Mouse (Mus musculus) CH12.LX (cell line): ENCODE results near the gene Dnal1. TPM values are rescaled to one million over a fixed set of nuclear protein-coding genes. Genes with fewer than 3 reads are reported as not detected.
A peak's percentile ranks its signal among the peaks of the same experiment; 100 is the strongest.
"Not testable (repeated sequence)": the region's sequence is repeated elsewhere in the genome, so short reads cannot be mapped to it uniquely, and the experiment has no call there.

Source experiments
- DNase-seq: peaks from one replicate; pipeline ENCODE4 v3.0.0-alpha.2; 2013; ENCODE audit errors: extremely low read depth
- H3K27ac ChIP-seq: 2 replicates; pipeline ENCODE4 v1.5.1; 2012; ENCODE audit warnings: low read depth, mild to moderate bottlenecking, control low read depth, moderate library complexity; ENCODE audit not compliant: insufficient read depth
- H3K27me3 ChIP-seq: replicated peaks from 2 replicates; pipeline ENCODE3; 2012; ENCODE audit warnings: inconsistent platforms
- H3K36me3 ChIP-seq, 2 experiments: replicated peaks in 1 of 2; 2 replicates each; pipeline versions ENCODE3 to v1.6.1; 2012; ENCODE audit warnings: inconsistent platforms in 1 of 2, low read length in 1 of 2, mild to moderate bottlenecking in 1 of 2, mixed read lengths in 1 of 2, moderate library complexity in 1 of 2; ENCODE audit not compliant: control insufficient read depth in 1 of 2, insufficient read depth in 1 of 2
- H3K4me1 ChIP-seq, 2 experiments: 2 replicates each; pipeline ENCODE4 v1.6.1; 2012; ENCODE audit warnings: inconsistent platforms in 1 of 2, moderate library complexity in 1 of 2; ENCODE audit not compliant: insufficient read depth in 2 of 2, control insufficient read depth in 1 of 2
- H3K4me2 ChIP-seq: 2 replicates; pipeline ENCODE4 v1.6.1; 2012; ENCODE audit warnings: low read depth, mild to moderate bottlenecking, control low read depth; ENCODE audit not compliant: poor library complexity, insufficient read depth, severe bottlenecking
- H3K4me3 ChIP-seq, 3 experiments: fragments of 150-350 bp in 1 of 3; sonication (generic) in 1 of 3; replicated peaks in 1 of 3; 2 replicates each; pipeline versions ENCODE3 to v1.5.1; 2011 to 2012; ENCODE audit warnings: low read depth in 2 of 3, low read length in 2 of 3, mild to moderate bottlenecking in 2 of 3, moderate library complexity in 2 of 3, control low read depth in 1 of 3, improper control_type of control experiment in 1 of 3, inconsistent platforms in 1 of 3, mixed read lengths in 1 of 3; ENCODE audit not compliant: poor library complexity in 1 of 3
- H3K79me2 ChIP-seq: replicated peaks from 2 replicates; pipeline ENCODE4 v1.6.1; 2012; ENCODE audit warnings: mild to moderate bottlenecking, moderate library complexity; ENCODE audit not compliant: control insufficient read depth, poor library complexity, insufficient read depth, severe bottlenecking; ENCODE audit errors: extremely low read depth
- H3K9ac ChIP-seq: 2 replicates; pipeline ENCODE4 v1.6.1; 2012; ENCODE audit warnings: low read depth, mild to moderate bottlenecking, control low read depth, moderate library complexity; ENCODE audit not compliant: insufficient read depth
- H3K9me3 ChIP-seq: replicated peaks from 2 replicates; pipeline ENCODE3; 2012; ENCODE audit warnings: low read length, inconsistent platforms, mixed read lengths
- BHLHE40 ChIP-seq: IDR thresholded peaks from 2 replicates; pipeline ENCODE4 v1.6.1; 2011; ENCODE audit warnings: mild to moderate bottlenecking, low read depth, low read length, improper control_type of control experiment
- CHD1 ChIP-seq: IDR thresholded peaks from 2 replicates; pipeline ENCODE4 v1.6.1; 2012; ENCODE audit warnings: low read depth, low read length, improper control_type of control experiment, inconsistent platforms
- CHD2 ChIP-seq: IDR thresholded peaks from 2 replicates; pipeline ENCODE4 v1.6.1; 2011; ENCODE audit warnings: low read length, improper control_type of control experiment
- EP300 ChIP-seq: IDR thresholded peaks from 2 replicates; pipeline ENCODE4 v1.6.1; 2011; ENCODE audit warnings: low read length, improper control_type of control experiment
- ETS1 ChIP-seq: conservative IDR thresholded peaks from 2 replicates; pipeline ENCODE4 v1.6.1; 2012; ENCODE audit warnings: low read depth, mild to moderate bottlenecking, inconsistent platforms, low read length, improper control_type of control experiment, moderate library complexity
- HCFC1 ChIP-seq: IDR thresholded peaks from 2 replicates; pipeline ENCODE4 v1.6.1; 2012; ENCODE audit warnings: low read depth, mild to moderate bottlenecking, inconsistent platforms, low read length, improper control_type of control experiment
- JUN ChIP-seq: IDR thresholded peaks from 2 replicates; pipeline ENCODE4 v1.6.1; 2011; ENCODE audit warnings: low read depth, mild to moderate bottlenecking, low read length, improper control_type of control experiment, moderate library complexity; ENCODE audit not compliant: insufficient read depth
- MAX ChIP-seq: IDR thresholded peaks from 2 replicates; pipeline ENCODE4 v1.6.1; 2011; ENCODE audit warnings: low read length, improper control_type of control experiment
- MXI1 ChIP-seq: IDR thresholded peaks from 2 replicates; pipeline ENCODE4 v1.6.1; 2011; ENCODE audit warnings: mild to moderate bottlenecking, low read depth, low read length, improper control_type of control experiment
- POLR2A ChIP-seq: IDR thresholded peaks from 2 replicates; pipeline ENCODE4 v1.6.1; 2011; ENCODE audit warnings: low read depth, mild to moderate bottlenecking, improper control_type of control experiment, low read length
- POLR2AphosphoS2 ChIP-seq: IDR thresholded peaks from 2 replicates; pipeline ENCODE4 v1.6.1; 2011; ENCODE audit warnings: low read depth, low read length, improper control_type of control experiment
- RCOR1 ChIP-seq: conservative IDR thresholded peaks from 2 replicates; pipeline ENCODE4 v1.6.1; 2012; ENCODE audit warnings: low read depth, mild to moderate bottlenecking, inconsistent platforms, low read length, improper control_type of control experiment
- SMC3 ChIP-seq: IDR thresholded peaks from 2 replicates; pipeline ENCODE4 v1.6.1; 2011; ENCODE audit warnings: low read depth, low read length, improper control_type of control experiment
- TCF12 ChIP-seq: IDR thresholded peaks from 2 replicates; pipeline ENCODE4 v1.6.1; 2014; ENCODE audit warnings: low read depth, mild to moderate bottlenecking, inconsistent platforms, low read length, improper control_type of control experiment
- UBTF ChIP-seq: IDR thresholded peaks from 2 replicates; pipeline ENCODE4 v1.6.1; 2012; ENCODE audit warnings: low read depth, mild to moderate bottlenecking, inconsistent platforms, low read length, improper control_type of control experiment, moderate library complexity
- USF2 ChIP-seq: conservative IDR thresholded peaks from 2 replicates; pipeline ENCODE4 v1.6.1; 2011; ENCODE audit warnings: low read depth, low read length, improper control_type of control experiment
- ZNF384 ChIP-seq: IDR thresholded peaks from 2 replicates; pipeline ENCODE4 v1.6.1; 2012; ENCODE audit warnings: low read depth, low read length, improper control_type of control experiment, inconsistent platforms
- dilution Hi-C: fragments of 300-500 bp; cut with MboI; formaldehyde crosslinking; loops from 2 replicates; pipeline ENCODE4 v1.14.3; 2020; ENCODE audit warnings: low sequenced_read_pairs; ENCODE audit not compliant: extremely low pct_unique_long_range_greater_than_20kb, extremely low pct_ligation_motif_present
- in situ Hi-C: fragments of 300-500 bp; cut with MboI; formaldehyde crosslinking; loops from 3 replicates; pipeline ENCODE4 v1.14.3; 2019; ENCODE audit warnings: low sequenced_read_pairs, low pct_ligation_motif_present, low pct_unique_long_range_greater_than_20kb, mixed read lengths
- polyA plus RNA-seq: library from polyadenylated mRNA; unstranded; fragments of >175 nt; gene quantifications from 2 replicates; pipeline ENCODE4 v1.2.1, GENCODE M21; 2012; ENCODE audit warnings: low read depth; ENCODE audit not compliant: insufficient read length
- total RNA-seq, 2 experiments: library from RNA; depleted of rRNA; stranded (reverse); fragments of 300-350 nt in 1 of 2; fragments of >200 nt in 1 of 2; gene quantifications; 2 replicates each; pipeline ENCODE4 v1.2.3; 2012 to 2014

Dnal1 gene
- total and polyA plus RNA-seq, 3 experiments: 1.6 to 2.1 (median 1.7) TPM

DNA sequence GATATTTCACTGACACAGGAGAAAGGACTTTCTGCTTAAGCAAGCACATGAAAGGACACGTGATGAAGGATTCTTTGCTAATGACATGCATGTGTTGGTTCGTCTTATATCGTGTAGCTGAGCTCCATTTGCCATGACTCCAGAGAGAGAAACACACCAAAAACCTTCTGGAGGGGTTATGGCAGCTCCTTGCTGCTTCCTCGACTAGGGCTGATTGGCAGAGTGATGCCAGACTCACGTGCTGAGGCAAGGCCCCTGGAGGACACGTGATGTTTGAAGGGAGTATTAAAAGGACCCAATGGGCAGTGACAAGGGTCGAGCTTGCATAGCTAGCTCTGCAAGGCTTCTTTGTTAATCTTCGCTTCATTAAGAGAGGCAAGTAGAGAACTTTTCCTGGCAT lies 45.9 kb upstream of the Dnal1 start:
- H3K9ac ChIP-seq: no peak overlapping the region
- H3K79me2 ChIP-seq: no peaks in the 10 kb centered on the region
- no peak overlapping the region for H3K4me3 ChIP-seq
- in situ Hi-C loops (loop anchor here (25.0 kb wide), 2 partner anchors 106 to 281 kb away; partner anchors contain the start of gene Riox1), dilution Hi-C loops (no loop called here)
- no peaks in the 10 kb centered on the region for H3K4me1 ChIP-seq
- H3K36me3 ChIP-seq: no peaks in the 10 kb centered on the region
- DNase-seq: no peak
- no peak overlapping the region for H3K4me2 ChIP-seq
- no peaks in the 10 kb centered on the region for H3K27me3 ChIP-seq
- H3K27ac ChIP-seq: no peak overlapping the region
- TF ChIP-seq HCFC1 (no peak), POLR2A (no peak), SMC3 (no peak), BHLHE40 (peak; percentile 48)
- no peaks in the 10 kb centered on the region for H3K9me3 ChIP-seq

DNA sequence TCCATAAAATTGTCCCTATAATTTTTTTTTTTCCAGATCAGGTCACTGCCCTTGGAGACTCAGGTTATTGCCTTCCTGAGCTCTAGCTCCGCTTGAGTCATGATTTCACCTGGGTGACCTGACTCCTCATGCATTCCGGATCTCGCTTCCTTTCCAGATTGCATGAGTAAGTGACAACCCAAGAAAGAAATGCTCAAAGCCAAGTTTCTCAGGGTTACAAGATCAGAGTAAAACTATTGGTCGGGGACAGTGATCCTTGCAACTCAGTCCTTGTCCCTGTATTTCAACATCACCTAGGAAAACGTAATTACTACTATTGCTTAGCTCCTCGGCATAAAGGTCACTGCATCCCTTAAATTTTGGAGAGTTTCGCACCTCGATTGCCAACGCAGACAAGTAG lies 45.2 kb upstream of the Dnal1 start, which contains the start of gene Acot5:
Gene Acot5, plus strand, starts transcription at position 340 of the 400 bp plus-strand sequence.
- TF ChIP-seq JUN: no peak
- TF ChIP-seq MXI1: no peak
- no peak for TF ChIP-seq TCF12
- no peak for TF ChIP-seq MAX
- no peak for TF ChIP-seq CHD2
- no peak for TF ChIP-seq USF2
- TF ChIP-seq UBTF: no peak
- TF ChIP-seq HCFC1: no peak
- TF ChIP-seq BHLHE40: no peak
- no peak for TF ChIP-seq POLR2A
- TF ChIP-seq RCOR1: no peak
- TF ChIP-seq EP300: no peak
- no peak for TF ChIP-seq CHD1
- no peak for TF ChIP-seq POLR2AphosphoS2
- no peak for TF ChIP-seq ETS1
- no peak for TF ChIP-seq ZNF384
- Histone ChIP-seq H3K27me3 (no peaks in the 10 kb centered on the region), H3K9me3 (no peaks in the 10 kb centered on the region), H3K36me3 (no peaks in the 10 kb centered on the region), H3K27ac (no peak within 1 kb of the TSS), H3K4me2 (no peak within 1 kb of the TSS), H3K79me2 (no peaks in the 10 kb centered on the region), H3K4me3 (no peak within 1 kb of the TSS), H3K9ac (no peak within 1 kb of the TSS), H3K4me1 (no peaks in the 10 kb centered on the region)
- in situ Hi-C loops (loop anchor here (25.0 kb wide), 2 partner anchors 107 to 282 kb away; partner anchors contain the start of gene Riox1), dilution Hi-C loops (no loop called here)
- no peak for DNase-seq

DNA sequence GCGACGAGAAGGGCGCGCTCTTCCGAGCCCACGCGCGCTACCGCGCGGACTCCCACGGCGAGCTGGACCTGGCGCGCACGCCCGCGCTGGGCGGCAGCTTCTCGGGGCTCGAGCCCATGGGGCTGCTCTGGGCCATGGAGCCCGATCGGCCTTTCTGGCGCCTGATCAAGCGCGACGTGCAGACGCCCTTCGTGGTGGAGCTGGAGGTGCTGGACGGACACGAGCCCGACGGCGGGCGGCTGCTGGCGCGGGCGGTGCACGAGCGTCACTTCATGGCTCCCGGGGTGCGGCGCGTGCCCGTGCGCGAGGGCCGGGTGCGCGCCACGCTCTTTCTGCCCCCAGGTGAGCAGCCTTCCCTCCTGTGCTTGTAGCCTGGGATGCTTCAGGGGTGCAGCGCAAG lies 44.6 kb upstream of the Dnal1 start:
- H3K4me3 ChIP-seq, DNase-seq, dilution Hi-C loops, H3K79me2 ChIP-seq, H3K36me3 ChIP-seq, H3K27ac ChIP-seq, H3K4me2 ChIP-seq, H3K4me1 ChIP-seq, H3K9ac ChIP-seq, H3K27me3 ChIP-seq, H3K9me3 ChIP-seq: not testable (repeated sequence)
- in situ Hi-C loops: loop anchor here (25.0 kb wide), 2 partner anchors 107 to 282 kb away; partner anchors contain the start of gene Riox1
